Mouse (Mus musculus) layer of hippocampus, adult 9-11 months (tissue): ENCODE results near the gene Ubl5.
A peak's percentile ranks its signal among the peaks of the same experiment; 100 is the strongest.
"Not testable (repeated sequence)": the region's sequence is repeated elsewhere in the genome, so short reads cannot be mapped to it uniquely, and the experiment has no call there.

Experiments used
- DNase-seq: peaks from one replicate; pipeline ENCODE4 v3.0.0; 2022

Ubl5 gene

DNA sequence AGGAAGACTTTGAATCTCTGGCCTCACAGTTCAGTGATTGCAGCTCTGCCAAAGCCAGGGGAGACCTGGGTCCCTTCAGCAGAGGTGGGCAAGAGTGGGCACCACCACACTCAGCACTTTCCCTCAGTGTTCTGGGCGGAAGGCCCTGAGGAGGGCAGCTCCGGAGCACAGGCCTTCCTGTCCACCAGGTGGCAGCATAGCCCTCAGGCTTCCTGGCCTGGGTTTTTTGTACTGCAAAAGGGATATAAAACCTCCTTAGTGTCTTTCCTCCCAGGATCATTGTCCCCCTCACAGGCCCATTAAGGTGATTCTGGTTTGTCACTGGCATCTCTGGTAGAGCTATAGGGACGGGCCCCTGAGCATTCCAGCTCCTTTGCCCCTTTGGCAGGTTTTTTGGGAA is 19.6 kb downstream of the Ubl5 start:
- DNase-seq = no peak

- DNase-seq = no peak
Observed at GRCm38 (mm10) chr9:20662874-20663273, 20.2 kb downstream of the Ubl5 start.

DNA sequence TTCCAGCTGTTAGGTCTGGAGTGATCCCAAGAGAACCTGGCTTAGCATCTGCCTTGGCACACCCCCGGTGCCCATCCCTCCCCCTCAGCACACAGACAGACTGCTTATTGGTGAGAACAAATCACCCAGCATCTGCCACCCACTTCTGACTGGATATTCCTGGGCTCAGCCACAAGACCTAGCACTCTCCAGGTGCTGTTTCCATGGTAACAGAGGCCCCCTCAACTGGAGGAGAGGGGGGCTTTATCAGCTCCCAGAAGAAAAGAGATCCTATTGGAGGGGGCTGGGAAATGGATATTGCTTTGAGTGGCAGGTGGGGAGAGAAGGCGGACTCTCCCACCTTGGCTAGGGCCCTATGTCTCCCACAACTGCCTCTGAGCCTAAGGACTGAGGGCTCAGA is 21.3 kb downstream of the Ubl5 start:
- peak; percentile 87 for DNase-seq

DNA sequence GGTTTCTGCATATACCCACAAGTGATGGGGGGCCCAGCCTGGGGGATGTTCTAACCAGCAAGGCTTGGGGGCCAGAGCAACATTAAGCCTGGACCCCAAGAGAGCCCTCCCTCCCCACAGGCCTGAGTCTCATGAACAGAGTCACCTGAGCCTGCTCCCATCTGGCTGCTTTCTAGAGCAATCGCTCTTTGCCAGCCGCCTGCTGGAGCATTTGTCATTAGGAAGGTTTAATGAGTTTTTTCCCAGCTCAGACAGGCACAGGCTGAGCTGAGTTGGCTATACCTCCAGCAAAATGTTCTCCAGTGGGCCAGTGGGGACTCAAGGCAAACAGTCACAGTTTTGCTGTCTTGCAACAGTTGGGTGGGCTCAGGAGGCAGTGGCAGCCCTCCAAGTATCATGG is 21.7 kb downstream of the Ubl5 start:
- DNase-seq = peak; percentile 79

DNA sequence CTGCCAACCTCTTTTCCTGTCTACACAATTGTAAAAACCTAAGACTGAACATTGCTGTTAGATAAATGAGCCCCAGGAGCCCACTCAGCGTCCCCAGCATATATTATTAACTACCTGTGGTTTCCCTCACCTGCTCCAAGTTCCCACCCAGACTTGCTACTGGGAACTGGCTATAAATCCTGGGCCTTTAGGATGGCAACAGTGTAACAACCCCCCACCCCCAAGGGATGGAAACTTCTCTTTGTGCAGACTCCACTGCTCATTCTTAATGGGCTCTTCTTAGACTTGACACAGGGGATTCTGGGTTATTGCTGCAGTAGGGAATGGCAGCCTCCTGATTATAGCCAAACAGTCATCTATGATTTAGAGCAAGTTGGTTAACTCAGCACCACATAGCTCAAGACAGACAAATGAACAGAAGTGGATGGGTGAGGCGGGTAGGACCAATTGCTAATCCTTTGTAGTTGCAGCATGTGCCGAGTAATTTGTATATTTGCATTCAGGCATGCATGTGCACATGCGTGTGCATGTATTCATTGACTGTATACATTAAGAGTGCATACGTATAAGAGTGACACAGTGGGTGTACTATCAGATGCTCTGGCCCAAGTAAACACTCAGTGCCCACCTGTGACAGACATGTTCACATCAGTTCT is 22.4 kb downstream of the Ubl5 start:
- DNase-seq = no peak

DNA sequence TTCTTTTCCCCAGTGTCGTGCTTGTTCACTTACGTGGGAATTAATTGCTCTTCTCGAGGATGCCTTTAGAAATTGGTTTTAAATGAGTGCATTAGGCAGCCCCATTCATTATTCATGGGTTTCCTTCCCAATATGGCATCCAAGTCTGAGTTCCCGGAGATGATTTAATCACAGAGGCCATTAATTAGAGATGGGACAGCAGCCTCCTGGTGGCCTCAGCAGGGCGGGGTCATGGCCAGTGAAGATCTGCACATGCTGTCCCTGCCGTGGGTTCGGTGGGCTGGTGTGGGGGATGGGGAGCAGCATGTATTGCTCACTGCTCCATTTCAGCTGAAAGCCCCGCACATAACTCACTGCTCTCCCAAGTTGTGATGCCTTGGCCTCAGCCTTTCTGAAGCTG is 23.2 kb downstream of the Ubl5 start:
- no peak for DNase-seq

GRCm38 (mm10) chr9:20666510-20667034 is 23.9 kb downstream of the Ubl5 start:
- DNase-seq = no peak

DNA sequence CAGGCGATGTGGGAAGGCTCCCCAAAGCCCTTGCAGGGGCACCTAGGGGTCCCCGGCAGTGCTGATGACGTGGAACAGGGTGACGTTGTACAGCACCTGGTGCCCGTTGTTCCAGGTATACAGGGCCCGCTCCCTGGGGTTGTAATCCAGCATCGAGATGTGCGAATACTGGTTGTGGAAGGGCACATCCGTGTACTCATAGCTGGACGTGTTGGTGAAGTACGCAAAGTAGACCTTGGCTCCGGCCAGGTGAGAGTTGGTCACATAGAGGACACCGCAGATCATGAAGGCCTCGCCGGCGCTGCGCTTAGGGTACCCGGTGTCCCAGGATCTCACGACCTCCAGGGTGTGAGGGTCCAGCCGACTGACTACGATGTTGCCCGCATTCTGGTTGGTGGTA is 25.4 kb downstream of the Ubl5 start:
- DNase-seq = no peak

DNA sequence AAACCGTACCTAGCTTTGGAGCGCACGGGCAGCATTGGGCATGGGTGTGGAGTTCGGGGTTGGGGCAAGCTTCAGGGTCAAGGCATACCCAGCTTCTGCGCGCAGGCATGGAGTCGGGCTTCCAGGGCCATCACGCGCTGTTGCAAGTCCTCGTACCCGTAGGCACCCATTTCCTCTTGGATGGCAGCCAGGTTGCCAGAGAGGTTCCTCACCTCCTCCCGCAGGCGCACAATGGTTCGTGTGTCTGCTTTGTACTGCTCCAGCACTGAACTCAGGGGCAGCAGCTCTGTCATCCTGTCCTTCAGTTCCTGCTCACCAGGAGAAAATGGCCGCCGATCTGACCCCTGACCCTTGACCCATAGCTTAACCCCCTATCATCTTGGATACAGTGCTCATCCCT is 29.4 kb downstream of the Ubl5 start:
- DNase-seq = no peak

- DNase-seq = no peak
Observed at GRCm38 (mm10) chr9:20677892-20678291, 35.2 kb downstream of the Ubl5 start.

GRCm38 (mm10) chr9:20680378-20680958 is 37.8 kb downstream of the Ubl5 start:
- no peak for DNase-seq

DNA sequence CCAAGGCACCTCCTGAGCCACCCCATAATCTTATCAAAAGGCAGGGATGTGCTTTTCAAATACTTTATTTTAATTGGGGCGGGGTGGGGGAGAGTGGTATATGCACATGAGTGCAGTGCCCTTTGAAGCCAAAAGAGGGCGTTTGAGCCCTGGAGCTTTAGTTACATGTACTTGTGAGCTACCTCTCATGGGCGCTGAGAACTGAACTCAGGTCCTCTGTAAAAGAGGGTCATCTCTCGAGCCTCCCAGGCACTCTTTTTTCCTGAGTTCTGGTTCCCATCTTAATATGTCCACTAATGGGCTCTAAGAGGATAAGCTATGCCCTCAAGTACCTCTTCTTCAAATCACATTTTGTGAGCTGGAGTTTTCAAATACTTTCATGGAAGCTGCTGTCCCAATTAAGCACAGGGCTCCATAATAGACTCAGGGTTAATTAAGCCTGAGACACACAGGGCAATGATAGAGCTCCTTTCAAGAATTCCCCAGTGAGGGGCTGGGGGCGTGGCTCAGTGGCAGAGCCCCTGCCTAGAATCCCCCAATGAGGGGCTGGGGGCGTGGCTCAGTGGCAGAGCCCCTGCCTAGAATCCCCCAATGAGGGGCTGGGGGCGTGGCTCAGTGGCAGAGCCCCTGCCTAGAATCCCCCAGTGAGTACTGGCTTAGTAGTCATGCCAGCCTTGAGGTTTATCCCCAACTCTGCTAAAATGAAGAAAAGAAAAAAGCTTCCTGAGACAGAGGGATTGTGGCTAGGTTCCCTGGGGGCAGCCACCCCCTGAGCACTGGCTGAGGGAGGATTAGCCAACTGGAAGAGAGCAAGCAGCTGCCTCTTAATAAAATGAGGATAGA is 39.1 kb downstream of the Ubl5 start:
- no peak for DNase-seq

DNA sequence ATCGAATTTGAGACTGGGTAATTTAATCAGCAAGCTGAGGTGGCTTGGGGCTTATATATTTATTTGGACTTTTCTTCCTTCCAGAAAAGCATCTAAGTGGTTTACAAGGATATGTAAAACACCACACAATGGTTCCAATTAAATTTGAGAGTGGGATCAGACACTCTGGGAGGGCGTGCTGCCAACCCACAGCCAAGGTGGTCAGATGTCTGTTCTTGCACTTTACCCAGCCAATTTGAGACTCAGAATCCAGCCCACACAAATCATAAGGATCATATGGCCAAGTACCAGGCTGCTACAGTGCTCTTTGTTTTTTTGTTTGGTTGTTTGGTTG is 39.7 kb downstream of the Ubl5 start:
- DNase-seq = no peak

- DNase-seq = peak; percentile 64
Observed at GRCm38 (mm10) chr9:20685081-20685861, 42.6 kb downstream of the Ubl5 start.

- no peak for DNase-seq
Observed at GRCm38 (mm10) chr9:20689403-20689802, 46.7 kb downstream of the Ubl5 start.

- no peak for DNase-seq
Observed at GRCm38 (mm10) chr9:20689913-20690312, 47.2 kb downstream of the Ubl5 start.

DNA sequence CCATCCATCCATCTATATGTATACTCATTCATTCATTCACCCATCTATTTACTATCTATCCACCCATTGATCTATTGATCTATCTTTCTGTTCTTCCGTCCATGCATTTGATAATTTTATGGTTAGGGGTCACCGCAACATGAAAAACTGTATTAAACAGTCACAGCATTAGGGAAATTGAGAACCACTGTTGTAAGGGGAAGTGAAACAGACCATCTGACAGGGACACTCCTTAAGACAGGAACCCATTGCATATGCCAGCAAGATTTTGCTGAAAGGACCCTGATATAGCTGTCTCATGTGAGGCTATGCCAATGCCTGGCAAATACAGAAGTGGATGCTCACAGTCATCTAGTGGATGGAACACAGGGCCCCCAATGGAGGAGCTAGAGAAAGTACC is 47.8 kb downstream of the Ubl5 start:
- DNase-seq = not testable (repeated sequence)

DNA sequence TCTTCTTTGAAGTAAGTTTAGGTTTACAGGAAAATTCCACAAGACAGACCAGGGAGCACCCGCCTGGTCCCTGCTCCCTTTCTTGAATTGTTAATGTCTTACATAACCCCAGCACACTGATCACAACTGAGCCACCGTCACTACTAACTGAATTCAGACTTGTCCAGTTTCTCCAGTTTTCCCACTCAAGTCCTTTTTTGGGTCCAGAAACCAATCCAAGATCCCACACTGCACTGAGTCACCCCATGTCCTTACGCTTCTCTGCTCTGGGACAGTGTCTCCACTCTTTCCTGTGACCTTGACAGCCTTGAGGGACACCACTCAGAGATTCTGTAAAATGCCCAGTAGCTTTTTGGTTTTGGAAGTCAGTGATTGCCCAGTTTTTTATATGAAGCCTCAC is 50.2 kb downstream of the Ubl5 start:
- no peak for DNase-seq

DNA sequence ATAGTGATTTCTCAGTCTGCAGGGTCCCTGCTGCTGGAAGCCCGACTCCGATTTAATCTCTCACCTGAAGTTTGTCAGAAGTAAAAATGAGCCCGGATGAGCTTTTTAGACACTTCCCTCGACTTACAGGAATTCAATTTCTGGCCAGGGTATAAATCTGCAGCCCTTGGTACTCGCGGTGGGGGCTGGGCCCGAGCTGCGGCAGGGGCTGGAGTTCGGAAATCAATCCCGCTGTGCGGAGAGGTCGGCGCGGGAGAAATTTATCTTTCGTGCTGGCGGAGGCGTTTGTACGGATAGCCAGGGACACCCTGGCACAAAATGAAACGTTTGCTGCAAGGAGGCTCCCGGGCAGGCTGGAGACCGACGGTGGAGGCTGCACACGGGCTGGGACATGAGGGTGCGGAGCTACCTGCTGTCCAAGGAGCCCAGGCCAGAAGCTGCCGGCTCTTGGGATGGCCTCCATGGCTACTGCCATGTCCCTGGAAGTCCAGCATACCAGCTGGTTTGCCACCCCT is 52.1 kb downstream of the Ubl5 start:
- no peak for DNase-seq

GRCm38 (mm10) chr9:20696107-20696712 is 53.5 kb downstream of the Ubl5 start:
- DNase-seq = no peak
